Mouse (Mus musculus) cerebellum, adult 2 months (tissue): ENCODE results near the gene Plce1. TPM values are rescaled to one million over a fixed set of nuclear protein-coding genes. Genes with fewer than 3 reads are reported as not detected.

ENCODE experiments used
- DNase-seq, 2 experiments: peaks; one replicate each; pipeline ENCODE4 v3.0.0; 2021
- H3K27ac ChIP-seq: fragments of 200-500 bp; 2 replicates; pipeline ENCODE4 v1.5.1; 2012; ENCODE audit warnings: low read length, control low read depth, inconsistent platforms; ENCODE audit not compliant: insufficient read depth
- H3K27me3 ChIP-seq: fragments of 200-500 bp; 2 replicates; pipeline ENCODE4 v1.6.1; 2012; ENCODE audit warnings: inconsistent platforms, mild to moderate bottlenecking, low read length, moderate library complexity; ENCODE audit not compliant: control insufficient read depth, insufficient read depth
- H3K4me1 ChIP-seq: fragments of 200-500 bp; 2 replicates; pipeline ENCODE4 v1.6.1; 2011; ENCODE audit warnings: low read length; ENCODE audit not compliant: control insufficient read depth, insufficient read depth
- H3K4me3 ChIP-seq: fragments of 200-500 bp; replicated peaks from 2 replicates; pipeline ENCODE3; 2011; ENCODE audit warnings: mild to moderate bottlenecking, low read depth, low read length, control low read depth; ENCODE audit not compliant: insufficient read depth
- CTCF ChIP-seq: fragments of 200-500 bp; IDR thresholded peaks from 2 replicates; pipeline ENCODE4 v1.5.1; 2011; ENCODE audit warnings: low read depth, mild to moderate bottlenecking, control low read depth, low read length, moderate library complexity, borderline replicate concordance; ENCODE audit not compliant: insufficient read depth
- POLR2A ChIP-seq: fragments of 200-500 bp; IDR thresholded peaks from 2 replicates; pipeline ENCODE4 v1.6.1; 2011; ENCODE audit warnings: low read length, control low read depth, borderline replicate concordance; ENCODE audit not compliant: insufficient read depth
- WGBS: fragments of 180-500 bp; shearing (Covaris S2); methylation state at CpG from one replicate; pipeline ENCODE4 v1.1.7; 2018; 5-methylcytosine and 5-hydroxymethylcytosine counted together
- polyA plus RNA-seq: library from polyadenylated mRNA; depleted of rRNA; stranded (reverse); fragments of >200 nt; gene quantifications from 2 replicates; pipeline ENCODE4 v1.2.3, GENCODE M21; 2012; rRNA removed

Plce1 gene
- 9.7 TPM in 2 replicates for polyA plus RNA-seq

DNA sequence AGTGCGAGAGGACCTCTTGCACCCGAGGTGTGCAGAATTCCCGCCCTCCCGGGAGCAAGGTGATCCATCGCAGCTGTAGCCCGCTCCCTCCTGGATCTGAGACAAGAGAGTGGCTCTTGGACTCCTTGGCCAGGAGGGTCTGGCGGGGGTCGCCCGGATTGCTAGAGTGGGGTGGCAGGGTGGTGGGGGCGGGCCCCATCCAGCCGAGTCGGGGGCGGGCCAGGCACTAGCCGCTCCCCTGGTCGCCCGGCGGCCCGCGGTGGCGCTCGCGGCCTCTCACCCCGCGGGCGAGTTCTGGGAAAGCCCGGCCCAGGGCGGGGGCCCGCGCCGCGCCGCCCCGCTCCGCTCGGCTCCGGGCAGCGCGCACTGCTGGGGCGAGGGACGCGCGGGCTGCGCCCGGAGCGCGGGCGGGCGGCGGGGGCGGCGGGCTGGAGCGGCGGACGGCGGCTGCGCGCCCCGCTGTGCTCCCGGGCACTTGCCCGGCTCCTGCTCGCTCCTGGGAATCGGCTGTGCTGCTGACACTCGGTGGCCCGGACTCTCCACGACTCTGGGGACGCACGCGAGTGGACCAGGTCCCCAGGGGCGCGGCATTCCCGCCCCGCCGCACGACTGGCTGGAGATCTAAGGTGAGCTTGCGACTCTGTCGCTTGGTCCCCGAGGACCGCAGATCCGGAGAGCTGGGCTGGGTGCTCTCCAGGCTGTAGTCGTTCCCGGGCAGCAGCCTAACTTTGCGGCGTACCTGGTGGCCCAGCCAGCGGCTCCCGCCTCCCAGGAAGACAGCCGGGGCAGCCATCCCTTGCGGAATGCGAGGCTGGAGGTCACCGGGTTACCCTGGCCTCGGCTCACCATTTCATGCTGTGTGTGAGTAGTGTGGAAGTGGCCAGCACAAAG lies at the start of gene Plce1:
Gene Plce1, plus strand, starts transcription at position 379 of the 891 bp plus-strand sequence.
- Histone ChIP-seq H3K4me3 (peak within 1 kb of the TSS; percentile 34), H3K4me1 (no peaks in the 10 kb centered on the region), H3K27ac (no peak within 1 kb of the TSS; the same call in 1 of the 2 replicates), H3K27me3 (peaks cover 2% of the 10 kb centered on the region; the same call in 1 of the 2 replicates)
- WGBS, result under 1% methylated on average over 89 of the region's 90 CpGs
- DNase-seq, result peak in 1 of 2 experiments; percentile 8
- TF ChIP-seq POLR2A (no peak), CTCF (no peak)

DNA sequence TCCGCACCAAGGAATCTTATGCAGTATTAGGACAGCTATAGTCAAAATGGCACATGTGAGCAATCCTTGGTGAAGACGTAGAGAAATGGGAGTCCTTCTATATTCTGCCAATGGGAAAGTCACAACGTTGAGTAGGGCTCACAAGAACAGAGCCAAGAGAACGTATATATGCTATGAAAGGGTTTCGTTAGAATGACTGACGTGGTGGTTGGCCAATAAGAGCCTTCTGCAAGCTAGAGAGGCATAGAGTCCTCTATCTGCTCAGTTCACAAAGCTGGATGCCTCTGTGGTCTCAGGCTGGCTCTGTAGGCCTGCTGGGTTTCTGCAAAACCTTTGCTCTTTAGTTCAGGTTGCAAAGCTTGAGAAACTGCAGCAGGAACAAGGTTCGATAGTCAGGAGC lies 49.6 kb upstream of the Plce1 start:
- WGBS, result 67% methylated on average over 7 of the region's 7 CpGs
- H3K27me3 ChIP-seq, result no peaks in the 10 kb centered on the region; the same call in 1 of the 2 replicates
- H3K4me3 ChIP-seq, result no peak overlapping the region
- H3K27ac ChIP-seq, result no peak overlapping the region
- no peaks in the 10 kb centered on the region for H3K4me1 ChIP-seq
- TF ChIP-seq CTCF (no peak), POLR2A (no peak)
- no peak for DNase-seq

DNA sequence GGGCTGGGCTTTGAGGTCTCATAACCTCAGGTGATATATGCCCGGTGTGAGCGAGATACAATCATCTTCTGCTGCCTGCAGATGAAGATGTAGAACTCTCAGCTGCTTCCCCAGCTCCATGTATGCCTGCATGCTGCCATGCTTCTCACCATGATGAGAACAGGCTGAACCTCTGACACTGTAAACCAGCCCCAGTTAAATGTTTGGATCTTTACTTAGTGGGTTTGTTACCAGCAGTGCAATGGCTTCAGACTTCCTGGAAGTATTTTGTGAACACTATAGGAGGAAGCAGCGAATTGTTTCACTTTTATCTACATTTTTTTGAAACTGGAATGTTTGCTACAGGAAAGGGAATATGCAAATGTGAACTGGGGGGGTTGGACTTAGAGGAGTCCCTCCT lies 48.9 kb upstream of the Plce1 start:
- H3K4me1 ChIP-seq, result no peaks in the 10 kb centered on the region
- no peaks in the 10 kb centered on the region; the same call in 1 of the 2 replicates for H3K27me3 ChIP-seq
- 80% methylated on average over 3 of the region's 3 CpGs for WGBS
- DNase-seq, result no peak
- H3K4me3 ChIP-seq, result no peak overlapping the region
- TF ChIP-seq POLR2A (no peak), CTCF (no peak)
- no peak overlapping the region for H3K27ac ChIP-seq

- H3K4me3 ChIP-seq, result no peak overlapping the region
- no peaks in the 10 kb centered on the region for H3K4me1 ChIP-seq
- H3K27ac ChIP-seq, result no peak overlapping the region
- 61% methylated on average over 2 of the region's 2 CpGs for WGBS
- DNase-seq, result no peak
- TF ChIP-seq POLR2A (no peak), CTCF (no peak)
- no peaks in the 10 kb centered on the region; the same call in 1 of the 2 replicates for H3K27me3 ChIP-seq
These were observed 47.5 kb upstream of the Plce1 start for GRCm38 (mm10) chr19:38433381-38433780.

- no peaks in the 10 kb centered on the region for H3K4me1 ChIP-seq
- no peak overlapping the region for H3K27ac ChIP-seq
- no peaks in the 10 kb centered on the region; the same call in 1 of the 2 replicates for H3K27me3 ChIP-seq
- H3K4me3 ChIP-seq, result no peak overlapping the region
- no peak for TF ChIP-seq CTCF
- TF ChIP-seq POLR2A, result no peak
- no peak for DNase-seq
- WGBS, result 90% methylated on average over 15 of the region's 15 CpGs
These were observed 45.7 kb upstream of the Plce1 start for GRCm38 (mm10) chr19:38435221-38435620.

- no peaks in the 10 kb centered on the region for H3K27me3 ChIP-seq
- H3K27ac ChIP-seq, result no peak overlapping the region
- 75% methylated on average over 8 of the region's 8 CpGs for WGBS
- H3K4me3 ChIP-seq, result no peak overlapping the region
- no peaks in the 10 kb centered on the region for H3K4me1 ChIP-seq
- DNase-seq, result no peak
- TF ChIP-seq POLR2A, result no peak
- no peak for TF ChIP-seq CTCF
These were observed 39.0 kb upstream of the Plce1 start for GRCm38 (mm10) chr19:38441860-38442259.

GRCm38 (mm10) chr19:38445758-38446157 lies 35.2 kb upstream of the Plce1 start:
- Histone ChIP-seq H3K27me3 (no peaks in the 10 kb centered on the region), H3K4me1 (no peaks in the 10 kb centered on the region), H3K4me3 (no peak overlapping the region), H3K27ac (no peak overlapping the region)
- TF ChIP-seq CTCF (no peak), POLR2A (no peak)
- DNase-seq, result no peak
- 84% methylated on average over 5 of the region's 5 CpGs for WGBS

DNA sequence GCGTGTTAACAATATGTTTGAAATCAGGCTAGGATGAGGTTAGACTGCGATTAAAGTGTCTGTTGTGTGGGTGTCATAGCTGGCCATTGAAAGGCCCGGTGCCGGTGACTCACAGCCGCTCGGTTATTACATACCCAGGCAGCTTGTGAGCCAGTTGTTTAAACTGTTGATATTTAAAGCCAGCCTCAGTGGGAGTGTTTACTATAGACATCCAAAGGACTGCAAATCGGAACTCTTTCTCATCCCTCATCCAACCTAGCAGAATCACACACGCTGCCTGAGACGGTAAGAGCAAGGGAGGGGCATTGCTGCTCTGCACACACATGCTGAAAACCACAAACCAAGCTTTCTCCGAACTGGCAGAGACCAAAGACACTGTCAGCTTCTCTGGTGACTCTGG lies 25.7 kb upstream of the Plce1 start:
- Histone ChIP-seq H3K27me3 (no peaks in the 10 kb centered on the region), H3K27ac (no peak overlapping the region), H3K4me3 (no peak overlapping the region), H3K4me1 (no peaks in the 10 kb centered on the region)
- no peak for DNase-seq
- TF ChIP-seq CTCF (no peak), POLR2A (no peak)
- 87% methylated on average over 10 of the region's 10 CpGs for WGBS
